Mouse (Mus musculus) midbrain, embryonic 10.5 days (tissue): ENCODE measurements around the gene Umodl1. TPM values are rescaled to one million over a fixed set of nuclear protein-coding genes. Genes with fewer than 3 reads are reported as not detected.

Experiments used
- DNase-seq: peaks from one replicate; pipeline ENCODE4 v3.0.0-alpha.2; 2017; ENCODE audit warnings: low spot score
- H3K27ac ChIP-seq: fragments of 300-500 bp; sonication (generic); replicated peaks from 2 replicates; pipeline ENCODE4 v1.5.1; 2016; ENCODE audit warnings: mild to moderate bottlenecking
- H3K27me3 ChIP-seq: fragments of 300-500 bp; sonication (generic); 2 replicates; pipeline ENCODE4 v1.6.1; 2016; ENCODE audit warnings: low read depth, mild to moderate bottlenecking; ENCODE audit not compliant: poor library complexity, severe bottlenecking
- H3K36me3 ChIP-seq: fragments of 300-500 bp; sonication (generic); 2 replicates; pipeline ENCODE4 v1.6.1; 2016; ENCODE audit warnings: mild to moderate bottlenecking, moderate library complexity
- H3K4me1 ChIP-seq: fragments of 300-500 bp; sonication (generic); 2 replicates; pipeline ENCODE4 v1.6.1; 2016
- H3K4me3 ChIP-seq: fragments of 300-500 bp; sonication (generic); 2 replicates; pipeline ENCODE4 v1.5.1; 2016; ENCODE audit warnings: mild to moderate bottlenecking, moderate library complexity
- H3K9me3 ChIP-seq: fragments of 300-500 bp; sonication (generic); replicated peaks from 2 replicates; pipeline ENCODE4 v1.6.1; 2016; ENCODE audit warnings: mild to moderate bottlenecking
- WGBS: fragments of 180-500 bp; shearing (Covaris S2); methylation state at CpG from one replicate; pipeline ENCODE4 v1.1.7; 2016; 5-methylcytosine and 5-hydroxymethylcytosine counted together
- polyA plus RNA-seq: library from polyadenylated mRNA; unstranded; fragments of >200 nt; fragmentation: Nextera tagmentation; extraction: Ambion mirVana; gene quantifications from 2 replicates; pipeline ENCODE4 v1.2.1, GENCODE M21; 2016

The Umodl1 gene
- 0.07 and 0.33 TPM in 2 replicates for polyA plus RNA-seq

GRCm38 (mm10) chr17:30954340-30954739, at the start of gene Umodl1:
Umodl1 (plus strand) TSS chr17:30954640.
- no peak for DNase-seq
- H3K4me1 ChIP-seq = peaks cover 11% of the 10 kb centered on the region
- no peaks in the 10 kb centered on the region for H3K36me3 ChIP-seq
- 70% methylated on average over 10 of the region's 10 CpGs for WGBS
- 0 out of 2 replicates have a peak, but pooled peaks cover 3% of the 10 kb centered on the region for H3K9me3 ChIP-seq
- no peaks in the 10 kb centered on the region for H3K27me3 ChIP-seq
- no peak within 1 kb of the TSS for H3K4me3 ChIP-seq
- peak within 1 kb of the TSS; percentile 30; the same call in 1 of the 2 replicates for H3K27ac ChIP-seq

GRCm38 (mm10) chr17:30907577-30907976, 46.9 kb upstream of the Umodl1 start:
- H3K9me3 ChIP-seq = no peaks in the 10 kb centered on the region

GRCm38 (mm10) chr17:30910866-30911731, 43.3 kb upstream of the Umodl1 start:
- Histone ChIP-seq H3K9me3 (no peaks in the 10 kb centered on the region), H3K27ac (no peak overlapping the region), H3K4me1 (no peaks in the 10 kb centered on the region), H3K4me3 (no peak overlapping the region), H3K36me3 (no peaks in the 10 kb centered on the region), H3K27me3 (no peaks in the 10 kb centered on the region)
- 91% methylated on average over 27 of the region's 27 CpGs for WGBS
- no peak for DNase-seq

More at GRCm38 (mm10) chr17:30907577-30907976, 46.9 kb upstream of the Umodl1 start:
- H3K4me1 ChIP-seq = no peaks in the 10 kb centered on the region
- H3K36me3 ChIP-seq = no peaks in the 10 kb centered on the region
- H3K4me3 ChIP-seq = no peak overlapping the region
- no peak overlapping the region for H3K27ac ChIP-seq
- DNase-seq = no peak
- 77% methylated on average over 4 of the region's 4 CpGs for WGBS
- peaks cover 19% of the 10 kb centered on the region for H3K27me3 ChIP-seq

GRCm38 (mm10) chr17:30911732-30912088, 42.7 kb upstream of the Umodl1 start:
- Histone ChIP-seq H3K4me1 (no peaks in the 10 kb centered on the region), H3K9me3 (no peaks in the 10 kb centered on the region), H3K4me3 (no peak overlapping the region), H3K27me3 (no peaks in the 10 kb centered on the region), H3K27ac (no peak overlapping the region), H3K36me3 (no peaks in the 10 kb centered on the region)
- 70% methylated on average over 8 of the region's 8 CpGs for WGBS
- no peak for DNase-seq

GRCm38 (mm10) chr17:30912536-30912935, 41.9 kb upstream of the Umodl1 start:
- no peak overlapping the region for H3K27ac ChIP-seq
- no peaks in the 10 kb centered on the region for H3K4me1 ChIP-seq
- H3K36me3 ChIP-seq = no peaks in the 10 kb centered on the region
- no peak for DNase-seq
- no peak overlapping the region for H3K4me3 ChIP-seq
- no peaks in the 10 kb centered on the region for H3K9me3 ChIP-seq
- H3K27me3 ChIP-seq = no peaks in the 10 kb centered on the region
- WGBS = 87% methylated on average over 5 of the region's 5 CpGs

- no peaks in the 10 kb centered on the region for H3K27me3 ChIP-seq
- H3K4me3 ChIP-seq = no peak overlapping the region
- no peak for DNase-seq
- H3K27ac ChIP-seq = no peak overlapping the region
- no peaks in the 10 kb centered on the region for H3K4me1 ChIP-seq
- no peaks in the 10 kb centered on the region for H3K36me3 ChIP-seq
- H3K9me3 ChIP-seq = no peaks in the 10 kb centered on the region
Measured at GRCm38 (mm10) chr17:30914264-30914663, 40.2 kb upstream of the Umodl1 start.

- Histone ChIP-seq H3K9me3 (no peaks in the 10 kb centered on the region), H3K27me3 (no peaks in the 10 kb centered on the region), H3K36me3 (no peaks in the 10 kb centered on the region), H3K4me3 (no peak overlapping the region), H3K4me1 (no peaks in the 10 kb centered on the region), H3K27ac (no peak overlapping the region)
- no peak for DNase-seq
- WGBS = 79% methylated on average over 4 of the region's 4 CpGs
Measured at GRCm38 (mm10) chr17:30923566-30923965, 30.9 kb upstream of the Umodl1 start.

- Histone ChIP-seq H3K4me1 (peaks cover 20% of the 10 kb centered on the region), H3K4me3 (no peak overlapping the region), H3K27ac (no peak overlapping the region; the same call in 1 of the 2 replicates), H3K36me3 (no peaks in the 10 kb centered on the region), H3K27me3 (no peaks in the 10 kb centered on the region), H3K9me3 (no peaks in the 10 kb centered on the region)
- DNase-seq = no peak
- WGBS = 80% methylated on average over 7 of the region's 7 CpGs
Measured at GRCm38 (mm10) chr17:30930827-30931226, 23.6 kb upstream of the Umodl1 start.

GRCm38 (mm10) chr17:30932836-30933235, 21.6 kb upstream of the Umodl1 start:
- peaks cover 20% of the 10 kb centered on the region for H3K4me1 ChIP-seq
- no peak for DNase-seq

GRCm38 (mm10) chr17:30935301-30935700, 19.1 kb upstream of the Umodl1 start:
- no peak for DNase-seq
- 0 out of 2 replicates have a peak overlapping the region, but pooled peaks have one; percentile 6 for H3K27ac ChIP-seq

More at GRCm38 (mm10) chr17:30932836-30933235, 21.6 kb upstream of the Umodl1 start:
- Histone ChIP-seq H3K9me3 (no peaks in the 10 kb centered on the region), H3K36me3 (no peaks in the 10 kb centered on the region), H3K27ac (no peak overlapping the region), H3K27me3 (no peaks in the 10 kb centered on the region), H3K4me3 (no peak overlapping the region)
- 90% methylated on average over 5 of the region's 5 CpGs for WGBS

GRCm38 (mm10) chr17:30938554-30938953, 15.9 kb upstream of the Umodl1 start:
- 67% methylated on average over 9 of the region's 9 CpGs for WGBS
- Histone ChIP-seq H3K27me3 (no peaks in the 10 kb centered on the region), H3K4me3 (no peak overlapping the region), H3K27ac (no peak overlapping the region), H3K36me3 (no peaks in the 10 kb centered on the region), H3K9me3 (no peaks in the 10 kb centered on the region), H3K4me1 (peaks cover 12% of the 10 kb centered on the region; the same call in 1 of the 2 replicates)
- DNase-seq = peak; percentile 32

More at GRCm38 (mm10) chr17:30935301-30935700, 19.1 kb upstream of the Umodl1 start:
- Histone ChIP-seq H3K9me3 (no peaks in the 10 kb centered on the region), H3K27me3 (no peaks in the 10 kb centered on the region), H3K36me3 (no peaks in the 10 kb centered on the region), H3K4me1 (peaks cover 20% of the 10 kb centered on the region), H3K4me3 (no peak overlapping the region)
- WGBS = 58% methylated on average over 5 of the region's 5 CpGs

GRCm38 (mm10) chr17:30948382-30948781, 6.1 kb upstream of the Umodl1 start:
- H3K36me3 ChIP-seq = no peaks in the 10 kb centered on the region
- no peaks in the 10 kb centered on the region for H3K9me3 ChIP-seq
- DNase-seq = no peak
- peaks cover 12% of the 10 kb centered on the region for H3K4me1 ChIP-seq
- 72% methylated on average over 1 of the region's 1 CpGs for WGBS
- no peak overlapping the region for H3K4me3 ChIP-seq
- H3K27ac ChIP-seq = no peak overlapping the region
- no peaks in the 10 kb centered on the region for H3K27me3 ChIP-seq

- peaks cover 16% of the 10 kb centered on the region for H3K4me1 ChIP-seq
- no peak overlapping the region for H3K27ac ChIP-seq
- no peaks in the 10 kb centered on the region for H3K9me3 ChIP-seq
- H3K4me3 ChIP-seq = no peak overlapping the region
- H3K27me3 ChIP-seq = no peaks in the 10 kb centered on the region
- peak; percentile 67 for DNase-seq
- WGBS = 15% methylated on average over 7 of the region's 7 CpGs
- H3K36me3 ChIP-seq = no peaks in the 10 kb centered on the region
Measured at GRCm38 (mm10) chr17:30950780-30951179, 3.7 kb upstream of the Umodl1 start.
